Mouse (Mus musculus): Measurements from ENCODE around the gene Dazap1. TPM values are rescaled to one million over a fixed set of nuclear protein-coding genes. Genes with fewer than 3 reads are reported as not detected.

Dazap1 gene
- polyA plus RNA-seq, 1 experiment from 2014 or later: 53.2 TPM

DNA sequence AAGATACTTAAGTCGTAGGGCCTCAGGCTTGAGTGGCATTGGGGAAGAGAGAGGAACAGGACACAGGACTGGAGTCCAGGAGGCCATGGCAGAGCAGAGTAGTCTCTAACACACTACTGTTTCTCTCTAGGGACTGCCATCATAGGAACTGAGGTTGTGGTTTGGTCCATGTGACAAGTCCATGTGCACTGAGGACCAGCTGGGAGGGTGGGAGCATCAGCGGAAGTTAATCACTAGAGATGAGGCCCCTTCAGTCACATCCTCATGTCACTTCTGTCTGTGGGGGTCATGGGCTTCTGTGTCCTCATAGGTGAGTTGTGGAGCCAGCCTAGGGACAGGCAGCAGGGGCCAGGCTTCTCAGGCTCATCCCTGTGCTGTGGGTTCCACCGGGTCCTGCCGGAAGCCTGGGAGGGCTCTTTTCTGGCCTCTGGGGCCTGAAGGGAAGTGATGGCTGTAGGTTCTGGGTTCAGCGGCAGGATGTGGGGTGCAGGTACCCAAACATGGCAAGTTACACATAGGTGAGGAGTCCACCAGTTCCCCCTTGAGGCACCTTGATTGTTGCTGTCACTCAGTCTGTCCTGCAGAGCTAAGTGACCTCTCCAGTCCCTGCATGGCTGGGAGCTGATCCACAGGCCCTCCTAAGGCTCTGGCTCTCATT, 10.0 kb downstream of the Dazap1 start:
- DNase-seq (ENCODE audit: low spot score) (no peak), ATAC-seq (replicated peaks; ENCODE audit: low FRiP score) (no peak)
- Histone ChIP-seq H3K36me3 (ENCODE audit: control insufficient read depth, insufficient read depth, low read length) (no peaks in the 10 kb centered on the region; the same call in 1 of the 2 replicates), H3K9me3 (ENCODE audit: control insufficient read depth, low read length) (no peaks in the 10 kb centered on the region), H3K9ac (ENCODE audit: low read length) (no peak overlapping the region), H3K27ac (ENCODE audit: low read depth, low read length) (no peak overlapping the region), H3K4me2 (ENCODE audit: low read depth, low read length, severe bottlenecking) (no peak overlapping the region), H3K4me3 (ENCODE audit: low read depth, low read length) (no peak overlapping the region), H3K27me3 (ENCODE audit: control insufficient read depth, insufficient read depth, low read length) (no peaks in the 10 kb centered on the region), H3K4me1 (replicated peaks; ENCODE audit: control insufficient read depth, insufficient read depth, low read length) (peaks cover 15% of the 10 kb centered on the region)
- 89% methylated on average over 5 of the region's 5 CpGs for WGBS

DNA sequence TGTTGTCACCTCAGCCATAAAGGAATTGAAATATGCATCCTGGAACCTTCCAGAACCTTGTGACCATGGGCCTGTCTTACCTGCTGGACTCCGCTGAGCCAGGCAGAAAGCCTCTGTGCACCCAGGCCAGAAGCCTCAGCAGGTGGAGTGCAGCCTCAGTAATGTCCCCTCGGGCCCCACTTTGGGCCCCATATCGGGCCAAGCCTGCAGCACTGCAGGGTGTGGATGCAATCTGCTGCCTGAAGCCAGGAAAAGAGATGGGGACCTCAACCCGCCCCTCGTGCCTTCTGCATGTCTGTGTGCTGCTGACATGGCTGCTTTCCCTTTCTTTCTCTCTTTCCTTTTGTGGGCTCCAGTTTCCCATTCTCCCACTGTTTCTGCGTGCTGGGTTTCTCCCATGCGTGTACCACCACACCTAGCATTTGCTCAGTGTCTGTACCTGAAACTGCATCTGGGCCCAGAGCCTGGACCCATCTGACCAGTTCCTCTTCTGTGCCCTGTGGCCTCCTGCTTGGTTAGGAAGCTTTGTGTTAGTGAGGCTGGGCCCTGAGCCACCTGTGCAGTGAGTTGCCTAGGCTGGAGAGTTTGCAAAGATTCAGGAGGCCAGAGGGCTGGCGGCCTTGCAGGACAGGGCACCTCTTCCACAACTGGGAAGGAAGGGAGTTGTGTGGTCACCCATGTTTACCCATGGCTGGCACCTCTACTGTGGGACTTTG, 10.7 kb downstream of the Dazap1 start:
- Histone ChIP-seq H3K9me3 (ENCODE audit: control insufficient read depth, low read length) (no peaks in the 10 kb centered on the region), H3K4me2 (ENCODE audit: low read depth, low read length, severe bottlenecking) (no peak overlapping the region), H3K27me3 (ENCODE audit: control insufficient read depth, insufficient read depth, low read length) (no peaks in the 10 kb centered on the region), H3K36me3 (ENCODE audit: control insufficient read depth, insufficient read depth, low read length) (peaks cover 2% of the 10 kb centered on the region; the same call in 1 of the 2 replicates), H3K4me3 (ENCODE audit: low read depth, low read length) (no peak overlapping the region), H3K4me1 (replicated peaks; ENCODE audit: control insufficient read depth, insufficient read depth, low read length) (peaks cover 10% of the 10 kb centered on the region), H3K9ac (ENCODE audit: low read length) (no peak overlapping the region), H3K27ac (ENCODE audit: low read depth, low read length) (no peak overlapping the region)
- ATAC-seq (replicated peaks; ENCODE audit: low FRiP score) (no peak), DNase-seq (ENCODE audit: low spot score) (no peak)
- WGBS: 87% methylated on average over 8 of the region's 8 CpGs

DNA sequence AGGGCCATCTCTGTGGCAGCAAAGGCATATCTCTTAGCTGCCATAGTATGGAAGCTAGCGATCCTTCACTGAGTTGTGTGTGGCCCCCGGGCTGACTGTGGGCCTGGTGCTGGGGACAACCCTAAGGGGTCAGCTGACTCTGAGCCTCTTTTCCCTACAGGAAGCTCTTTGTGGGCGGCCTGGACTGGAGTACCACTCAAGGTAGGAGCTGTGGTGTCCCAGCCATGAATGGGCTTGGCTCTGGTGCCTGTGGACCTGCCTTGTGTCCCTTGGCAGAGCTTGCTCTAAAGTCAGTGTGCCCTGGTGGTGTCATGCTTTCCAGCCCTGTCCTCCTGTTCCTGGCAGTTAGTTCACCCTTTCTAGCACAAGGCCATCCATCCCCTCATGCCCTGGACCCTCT, 12.6 kb downstream of the Dazap1 start:
- Histone ChIP-seq H3K27me3 (ENCODE audit: control insufficient read depth, insufficient read depth, low read length) (no peaks in the 10 kb centered on the region), H3K4me3 (ENCODE audit: low read depth, low read length) (no peak overlapping the region), H3K9me3 (ENCODE audit: control insufficient read depth, low read length) (no peaks in the 10 kb centered on the region), H3K9ac (ENCODE audit: low read length) (no peak overlapping the region), H3K4me1 (replicated peaks; ENCODE audit: control insufficient read depth, insufficient read depth, low read length) (0 out of 2 replicates have a peak, but pooled peaks cover under 1% of the 10 kb centered on the region), H3K27ac (ENCODE audit: low read depth, low read length) (no peak overlapping the region), H3K36me3 (ENCODE audit: control insufficient read depth, insufficient read depth, low read length) (peaks cover 14% of the 10 kb centered on the region; the same call in 1 of the 2 replicates), H3K4me2 (ENCODE audit: low read depth, low read length, severe bottlenecking) (no peak overlapping the region)
- ATAC-seq (replicated peaks; ENCODE audit: low FRiP score) (no peak), DNase-seq (ENCODE audit: low spot score) (no peak)
- 97% methylated on average over 3 of the region's 3 CpGs for WGBS

DNA sequence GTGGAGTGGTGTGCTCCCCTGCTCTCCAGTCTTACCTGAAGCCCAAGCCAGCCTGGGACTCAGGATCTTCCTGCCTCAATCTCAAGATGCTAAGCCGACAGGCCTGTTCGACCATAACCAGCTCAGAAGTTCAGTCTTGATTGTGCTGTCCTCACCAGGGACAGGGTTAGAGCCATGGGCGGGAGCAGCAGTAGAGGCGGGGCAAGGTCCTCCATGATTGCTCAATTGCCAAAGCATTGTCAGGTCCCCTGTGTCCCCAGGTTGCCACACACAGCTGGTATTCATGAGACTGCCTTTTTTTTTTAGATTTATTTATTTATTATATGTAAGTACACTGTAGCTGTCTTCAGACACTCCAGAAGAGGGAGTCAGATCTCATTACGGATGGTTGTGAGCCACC, 15.0 kb downstream of the Dazap1 start:
- peaks cover 22% of the 10 kb centered on the region for H3K36me3 ChIP-seq (ENCODE audit: control insufficient read depth, insufficient read depth, low read length)
- WGBS: 89% methylated on average over 5 of the region's 5 CpGs

DNA sequence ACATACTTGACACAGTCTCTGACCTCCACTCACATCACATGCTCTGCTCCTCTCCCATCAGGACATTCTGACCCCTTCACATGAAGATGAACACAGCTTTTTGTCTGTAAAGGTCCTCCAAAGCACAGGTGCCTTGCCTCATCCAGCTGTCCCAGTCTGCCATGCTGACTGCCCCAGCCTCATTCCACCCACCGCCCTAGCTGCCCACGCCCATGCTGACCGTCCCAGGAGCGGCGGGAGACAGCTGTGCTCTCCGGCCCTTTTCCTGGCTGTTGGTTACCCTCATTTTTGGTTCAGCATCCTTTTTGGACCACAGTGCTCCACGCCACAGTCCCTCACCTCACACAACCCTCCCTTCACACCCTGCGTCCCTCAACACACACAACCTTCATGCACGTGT, 17.1 kb downstream of the Dazap1 start:
- no peaks in the 10 kb centered on the region for H3K9me3 ChIP-seq (ENCODE audit: control insufficient read depth, low read length)
- H3K4me3 ChIP-seq (ENCODE audit: low read depth, low read length): no peak overlapping the region
- H3K4me2 ChIP-seq (ENCODE audit: low read depth, low read length, severe bottlenecking): no peak overlapping the region
- WGBS: 94% methylated on average over 9 of the region's 9 CpGs
- no peak overlapping the region for H3K27ac ChIP-seq (ENCODE audit: low read depth, low read length)
- DNase-seq (ENCODE audit: low spot score) (no peak), ATAC-seq (replicated peaks; ENCODE audit: low FRiP score) (no peak)
- H3K4me1 ChIP-seq (replicated peaks; ENCODE audit: control insufficient read depth, insufficient read depth, low read length): no peaks in the 10 kb centered on the region
- peaks cover 22% of the 10 kb centered on the region for H3K36me3 ChIP-seq (ENCODE audit: control insufficient read depth, insufficient read depth, low read length)
- H3K9ac ChIP-seq (ENCODE audit: low read length): no peak overlapping the region
- H3K27me3 ChIP-seq (ENCODE audit: control insufficient read depth, insufficient read depth, low read length): no peaks in the 10 kb centered on the region

More for the DNA sequence above, 15.0 kb downstream of the Dazap1 start:
- DNase-seq (ENCODE audit: low spot score): no peak
- Histone ChIP-seq H3K27me3 (ENCODE audit: control insufficient read depth, insufficient read depth, low read length) (no peaks in the 10 kb centered on the region), H3K9me3 (ENCODE audit: control insufficient read depth, low read length) (no peaks in the 10 kb centered on the region), H3K4me1 (replicated peaks; ENCODE audit: control insufficient read depth, insufficient read depth, low read length) (no peaks in the 10 kb centered on the region), H3K4me3 (ENCODE audit: low read depth, low read length) (no peak overlapping the region), H3K27ac (ENCODE audit: low read depth, low read length) (no peak overlapping the region), H3K4me2 (ENCODE audit: low read depth, low read length, severe bottlenecking) (no peak overlapping the region), H3K9ac (ENCODE audit: low read length) (no peak overlapping the region)
- no peak for ATAC-seq (replicated peaks; ENCODE audit: low FRiP score)

DNA sequence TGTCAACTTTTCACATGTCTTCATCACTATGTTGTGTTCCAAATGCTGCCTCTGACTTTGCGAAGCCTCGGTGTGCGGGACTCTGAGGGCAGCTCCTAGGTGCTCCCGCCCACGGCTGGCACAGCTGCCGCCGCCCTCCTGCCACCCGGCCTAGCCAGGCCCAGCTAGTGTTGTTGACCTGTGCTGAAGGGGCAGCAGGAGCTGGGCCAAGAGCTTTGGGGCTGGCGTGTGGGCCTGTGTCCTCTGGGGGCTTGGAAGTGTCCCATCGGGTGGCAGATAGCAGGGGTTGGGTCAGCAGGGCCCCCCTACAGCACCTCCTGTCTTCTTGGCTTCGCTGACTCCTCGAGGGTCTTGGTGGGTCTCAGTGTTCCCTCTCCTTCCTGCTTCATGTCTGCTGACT, 18.0 kb downstream of the Dazap1 start:
- no peaks in the 10 kb centered on the region for H3K9me3 ChIP-seq (ENCODE audit: control insufficient read depth, low read length)
- H3K36me3 ChIP-seq (ENCODE audit: control insufficient read depth, insufficient read depth, low read length): peaks cover 22% of the 10 kb centered on the region
- ATAC-seq (replicated peaks; ENCODE audit: low FRiP score) (no peak), DNase-seq (ENCODE audit: low spot score) (no peak)
- no peaks in the 10 kb centered on the region for H3K4me1 ChIP-seq (replicated peaks; ENCODE audit: control insufficient read depth, insufficient read depth, low read length)
- no peaks in the 10 kb centered on the region for H3K27me3 ChIP-seq (ENCODE audit: control insufficient read depth, insufficient read depth, low read length)
- H3K4me3 ChIP-seq (ENCODE audit: low read depth, low read length): no peak overlapping the region
- H3K27ac ChIP-seq (ENCODE audit: low read depth, low read length): no peak overlapping the region
- no peak overlapping the region for H3K4me2 ChIP-seq (ENCODE audit: low read depth, low read length, severe bottlenecking)
- H3K9ac ChIP-seq (ENCODE audit: low read length): no peak overlapping the region
- 90% methylated on average over 12 of the region's 12 CpGs for WGBS

DNA sequence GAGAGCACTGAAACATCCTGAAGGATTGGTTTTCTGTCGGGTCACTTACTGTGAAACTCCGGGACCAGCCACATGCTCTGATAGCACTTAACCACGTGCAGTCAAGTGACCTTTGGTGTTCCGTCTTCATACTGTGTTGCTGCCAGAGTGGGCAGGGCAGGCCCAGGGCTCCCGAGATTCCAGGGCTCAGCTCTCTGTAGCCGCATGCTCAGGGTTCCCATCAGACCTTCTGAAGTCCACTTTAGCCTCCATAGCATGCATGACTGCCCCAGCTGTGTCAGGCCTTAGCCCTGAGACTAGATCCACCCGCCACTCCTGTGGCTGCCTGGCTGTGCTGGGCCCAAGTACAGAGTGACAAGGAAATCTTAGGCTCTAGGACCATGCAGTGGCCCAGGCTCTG, 20.0 kb downstream of the Dazap1 start:
- no peak overlapping the region for H3K4me3 ChIP-seq (ENCODE audit: low read depth, low read length)
- H3K9ac ChIP-seq (ENCODE audit: low read length): no peak overlapping the region
- DNase-seq (ENCODE audit: low spot score) (no peak), ATAC-seq (replicated peaks; ENCODE audit: low FRiP score) (no peak)
- no peaks in the 10 kb centered on the region for H3K4me1 ChIP-seq (replicated peaks; ENCODE audit: control insufficient read depth, insufficient read depth, low read length)
- H3K9me3 ChIP-seq (ENCODE audit: control insufficient read depth, low read length): no peaks in the 10 kb centered on the region
- no peak overlapping the region for H3K4me2 ChIP-seq (ENCODE audit: low read depth, low read length, severe bottlenecking)
- H3K36me3 ChIP-seq (ENCODE audit: control insufficient read depth, insufficient read depth, low read length): peaks cover 27% of the 10 kb centered on the region
- H3K27me3 ChIP-seq (ENCODE audit: control insufficient read depth, insufficient read depth, low read length): no peaks in the 10 kb centered on the region
- H3K27ac ChIP-seq (ENCODE audit: low read depth, low read length): no peak overlapping the region
- 83% methylated on average over 7 of the region's 7 CpGs for WGBS

DNA sequence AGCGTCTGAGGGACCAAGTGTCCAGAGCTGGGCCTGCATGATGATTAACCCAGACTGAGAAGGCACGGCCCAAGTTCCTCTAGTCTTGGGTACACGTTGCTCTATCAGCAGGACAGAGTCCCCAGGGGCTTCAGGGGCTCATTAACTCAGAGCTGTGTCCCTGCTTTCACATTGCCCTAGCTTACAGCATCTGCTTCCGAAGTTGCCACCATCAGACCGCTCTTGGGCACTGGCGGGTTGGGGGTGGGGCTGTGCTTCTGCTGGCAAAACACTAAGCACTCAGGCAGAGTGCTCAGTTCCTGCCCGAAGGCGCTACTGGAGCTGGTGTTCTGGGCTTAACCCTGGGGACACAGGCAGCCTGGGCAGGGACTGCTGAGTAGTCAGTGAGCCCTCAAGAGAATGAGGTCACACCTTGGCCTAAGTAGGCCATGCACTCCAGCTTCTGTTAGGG, 20.7 kb downstream of the Dazap1 start:
- Histone ChIP-seq H3K9ac (ENCODE audit: low read length) (no peak overlapping the region), H3K27ac (ENCODE audit: low read depth, low read length) (no peak overlapping the region), H3K4me1 (replicated peaks; ENCODE audit: control insufficient read depth, insufficient read depth, low read length) (no peaks in the 10 kb centered on the region), H3K4me2 (ENCODE audit: low read depth, low read length, severe bottlenecking) (no peak overlapping the region), H3K36me3 (ENCODE audit: control insufficient read depth, insufficient read depth, low read length) (peaks cover 26% of the 10 kb centered on the region), H3K27me3 (ENCODE audit: control insufficient read depth, insufficient read depth, low read length) (no peaks in the 10 kb centered on the region), H3K9me3 (ENCODE audit: control insufficient read depth, low read length) (no peaks in the 10 kb centered on the region), H3K4me3 (ENCODE audit: low read depth, low read length) (no peak overlapping the region)
- ATAC-seq (replicated peaks; ENCODE audit: low FRiP score): no peak
- WGBS: 85% methylated on average over 8 of the region's 8 CpGs
- no peak for DNase-seq (ENCODE audit: low spot score)

Data from forebrain, embryonic 11.5 days (tissue).